Mouse (Mus musculus) urinary bladder, postnatal 36 days (tissue): Measurements from ENCODE around the gene Tbc1d30.

Experiments
- DNase-seq, 2 experiments: peaks; one replicate each; pipeline ENCODE4 v3.0.0; 2022; ENCODE audit warnings: low spot score in 2 of 2, mixed read lengths in 1 of 2

Tbc1d30 gene

GRCm38 (mm10) chr10:121351066-121351581 is at the start of gene Tbc1d30:
TSS of gene Tbc1d30 (minus strand) at chr10:121351278.
- peak; percentile 66 to 70 for DNase-seq

- no peak for DNase-seq
Measured at GRCm38 (mm10) chr10:121398599-121398998, 47.5 kb upstream of the Tbc1d30 start.

- peak in 1 of 2 experiments; percentile 36 for DNase-seq
Measured at GRCm38 (mm10) chr10:121395542-121396176, 44.6 kb upstream of the Tbc1d30 start.

- no peak for DNase-seq
Measured at GRCm38 (mm10) chr10:121394789-121395325, 43.8 kb upstream of the Tbc1d30 start.

- no peak for DNase-seq
Measured at GRCm38 (mm10) chr10:121394270-121394669, 43.2 kb upstream of the Tbc1d30 start.

- DNase-seq = no peak
Measured at GRCm38 (mm10) chr10:121391901-121392300, 40.8 kb upstream of the Tbc1d30 start.

GRCm38 (mm10) chr10:121390602-121391001 is 39.5 kb upstream of the Tbc1d30 start:
- no peak for DNase-seq

- DNase-seq = no peak
Measured at GRCm38 (mm10) chr10:121386347-121386746, 35.3 kb upstream of the Tbc1d30 start.

GRCm38 (mm10) chr10:121385695-121386094 is 34.6 kb upstream of the Tbc1d30 start:
- no peak for DNase-seq

- no peak for DNase-seq
Measured at GRCm38 (mm10) chr10:121384710-121385109, 33.6 kb upstream of the Tbc1d30 start.

- DNase-seq = no peak
Measured at GRCm38 (mm10) chr10:121381280-121381679, 30.2 kb upstream of the Tbc1d30 start.

GRCm38 (mm10) chr10:121379387-121379786 is 28.3 kb upstream of the Tbc1d30 start:
- no peak for DNase-seq

GRCm38 (mm10) chr10:121376530-121377271 is 25.6 kb upstream of the Tbc1d30 start:
- no peak for DNase-seq

GRCm38 (mm10) chr10:121375649-121376493 is 24.8 kb upstream of the Tbc1d30 start:
- DNase-seq = no peak

GRCm38 (mm10) chr10:121374693-121375620 is 23.9 kb upstream of the Tbc1d30 start:
- DNase-seq = no peak

GRCm38 (mm10) chr10:121374013-121374412 is 22.9 kb upstream of the Tbc1d30 start:
- no peak for DNase-seq

- no peak for DNase-seq
Measured at GRCm38 (mm10) chr10:121370777-121371176, 19.7 kb upstream of the Tbc1d30 start.

GRCm38 (mm10) chr10:121368783-121369465 is 17.8 kb upstream of the Tbc1d30 start:
- DNase-seq = no peak

GRCm38 (mm10) chr10:121367780-121368179 is 16.7 kb upstream of the Tbc1d30 start:
- DNase-seq = no peak

- no peak for DNase-seq
Measured at GRCm38 (mm10) chr10:121367271-121367670, 16.2 kb upstream of the Tbc1d30 start.
